Mouse (Mus musculus): ENCODE data around the gene Klhl21. TPM values are rescaled to one million over a fixed set of nuclear protein-coding genes. Genes with fewer than 3 reads are reported as not detected.

The Klhl21 gene
- 10 to 100 TPM; 53.0 to 56.9 TPM for total RNA-seq (2021)
- long read RNA-seq, experiment 1, transcript Klhl21-201 (4 exons, 3,986 nt): major isoform, 33 of 72 reads
- long read RNA-seq, experiment 1, partial matches to known transcripts: 25 of 72 reads
- long read RNA-seq, experiment 1, other reads (novel, unspliced or antisense): 14 of 72 reads
- long read RNA-seq, experiment 2, transcript Klhl21-201 (4 exons, 3,986 nt): major isoform, 20 of 58 reads
- long read RNA-seq, experiment 2, partial matches to known transcripts: 26 of 58 reads
- long read RNA-seq, experiment 2, other reads (novel, unspliced or antisense): 12 of 58 reads

GRCm38 (mm10) chr4:152008622-152009075, at the start of gene Klhl21:
TSS of gene Klhl21 (plus strand) at chr4:152008803.
- intact Hi-C loops (cut with DNase I): no loop called here
- DNase-seq: peak; percentile 95 to 97

GRCm38 (mm10) chr4:151959849-151960512, 48.6 kb upstream of the Klhl21 start:
- intact Hi-C loops (cut with DNase I): no loop called here
- DNase-seq: no peak

GRCm38 (mm10) chr4:151960513-151960854, 48.1 kb upstream of the Klhl21 start:
- intact Hi-C loops (cut with DNase I): no loop called here
- no peak for DNase-seq

GRCm38 (mm10) chr4:151962817-151963216, 45.8 kb upstream of the Klhl21 start:
- DNase-seq: no peak

GRCm38 (mm10) chr4:151968204-151968921, 40.2 kb upstream of the Klhl21 start:
- no peak for DNase-seq
- intact Hi-C loops (cut with DNase I): no loop called here

More at GRCm38 (mm10) chr4:151962817-151963216, 45.8 kb upstream of the Klhl21 start:
- intact Hi-C loops (cut with DNase I): no loop called here

GRCm38 (mm10) chr4:151972221-151972967, 36.2 kb upstream of the Klhl21 start:
- peak in 1 of 2 experiments; percentile 53 for DNase-seq
- intact Hi-C loops (cut with DNase I): no loop called here

- peak in 1 of 2 experiments; percentile 38 for DNase-seq
- intact Hi-C loops (cut with DNase I): no loop called here
Measured at GRCm38 (mm10) chr4:151975441-151975840, 33.2 kb upstream of the Klhl21 start.

GRCm38 (mm10) chr4:151977748-151978147, 30.9 kb upstream of the Klhl21 start:
- peak; percentile 86 to 93 for DNase-seq
- intact Hi-C loops (cut with DNase I): no loop called here

- DNase-seq: no peak
- intact Hi-C loops (cut with DNase I): loop anchor here (2.0 to 10.0 kb wide), 5 partner anchors 26 to 304 kb away; partner anchors contain the start of genes Nol9 and Tas1r1
Measured at GRCm38 (mm10) chr4:151980699-151981098, 27.9 kb upstream of the Klhl21 start.

GRCm38 (mm10) chr4:151981363-151981762, 27.2 kb upstream of the Klhl21 start:
- intact Hi-C loops (cut with DNase I): loop anchor here (2.0 to 10.0 kb wide), 5 partner anchors 25 to 303 kb away; partner anchors contain the start of genes Nol9 and Tas1r1
- DNase-seq: peak; percentile 81 to 90

- DNase-seq: no peak
- intact Hi-C loops (cut with DNase I): loop anchor here (5.0 to 10.0 kb wide), 2 partner anchors 114 to 302 kb away; no protein-coding TSS in a partner anchor
Measured at GRCm38 (mm10) chr4:151983043-151983442, 25.6 kb upstream of the Klhl21 start.

- no peak for DNase-seq
- intact Hi-C loops (cut with DNase I): loop anchor here (5.0 to 10.0 kb wide), 2 partner anchors 114 to 301 kb away; no protein-coding TSS in a partner anchor
Measured at GRCm38 (mm10) chr4:151983560-151983959, 25.0 kb upstream of the Klhl21 start.

- intact Hi-C loops (cut with DNase I): loop anchor here (10.0 kb wide), 1 partner anchor 299 kb away; no protein-coding TSS in a partner anchor
- DNase-seq: no peak
Measured at GRCm38 (mm10) chr4:151985886-151986285, 22.7 kb upstream of the Klhl21 start.

GRCm38 (mm10) chr4:151986650-151987049, 22.0 kb upstream of the Klhl21 start:
- intact Hi-C loops (cut with DNase I): loop anchor here (10.0 kb wide), 1 partner anchor 298 kb away; no protein-coding TSS in a partner anchor
- no peak for DNase-seq

- intact Hi-C loops (cut with DNase I): loop anchor here (10.0 kb wide), 1 partner anchor 297 kb away; no protein-coding TSS in a partner anchor
- no peak for DNase-seq
Measured at GRCm38 (mm10) chr4:151988014-151988341, 20.6 kb upstream of the Klhl21 start.

- peak; percentile 87 to 92 for DNase-seq
- intact Hi-C loops (cut with DNase I): loop anchor here (10.0 kb wide), 1 partner anchor 296 kb away; no protein-coding TSS in a partner anchor
Measured at GRCm38 (mm10) chr4:151988342-151989109, 20.1 kb upstream of the Klhl21 start, which contains the start of gene Thap3. TSS of gene Thap3 (minus strand) at chr4:151988997.

- DNase-seq: no peak
- intact Hi-C loops (cut with DNase I): loop anchor here (10.0 kb wide), 1 partner anchor 296 kb away; no protein-coding TSS in a partner anchor
Measured at GRCm38 (mm10) chr4:151989110-151989488, 19.5 kb upstream of the Klhl21 start.

- no peak for DNase-seq
- intact Hi-C loops (cut with DNase I): no loop called here
Measured at GRCm38 (mm10) chr4:151992091-151992490, 16.5 kb upstream of the Klhl21 start.

GRCm38 (mm10) chr4:151993035-151993434, 15.6 kb upstream of the Klhl21 start:
- intact Hi-C loops (cut with DNase I): no loop called here
- DNase-seq: no peak
